Mouse (Mus musculus) lung, postnatal 0 days (tissue): ENCODE data around the gene Gnl3.

Source experiments
- CTCF ChIP-seq: IDR thresholded peaks from 2 replicates; pipeline ENCODE4 v1.5.1; 2016; ENCODE audit warnings: antibody characterized with exemption, mild to moderate bottlenecking
- EP300 ChIP-seq: IDR thresholded peaks from 2 replicates; pipeline ENCODE4 v1.6.1; 2016; ENCODE audit warnings: antibody characterized with exemption, mild to moderate bottlenecking, control low read depth

- peak; percentile 66 for TF ChIP-seq CTCF
- no peak for TF ChIP-seq EP300
Observed at GRCm38 (mm10) chr14:31018860-31019291, at the start of gene Gnl3, which contains the start of gene Pbrm1.
